Mouse (Mus musculus): Measurements from ENCODE around the gene 1500009C09Rik. TPM values are rescaled to one million over a fixed set of nuclear protein-coding genes. Genes with fewer than 3 reads are reported as not detected.

Gene 1500009C09Rik
- not detected in 2 replicates for total RNA-seq (2017)

DNA sequence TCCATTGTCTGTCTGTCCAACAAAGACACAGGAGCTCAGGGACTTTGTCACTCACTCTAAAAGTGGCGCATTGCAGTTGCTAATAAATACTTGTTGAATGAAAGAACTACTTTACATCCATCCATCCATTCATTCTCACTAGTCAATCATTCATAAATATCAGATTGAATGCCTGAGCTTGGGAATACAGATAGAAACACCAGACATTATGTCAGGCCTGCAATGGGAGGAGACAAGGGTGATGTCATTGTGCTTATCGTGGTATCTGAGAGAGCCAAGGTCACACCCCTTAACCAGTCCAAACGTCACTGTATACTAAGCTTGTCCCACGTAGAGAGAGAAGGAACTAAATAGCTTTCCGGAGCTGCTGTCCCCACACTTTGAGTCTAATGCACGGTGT is at the start of gene 1500009C09Rik:
Gene 1500009C09Rik, plus strand, starts transcription at position 301 of the 400 bp plus-strand sequence.
- ATAC-seq (ENCODE audit: extremely low read depth, insufficient number of reproducible peaks, low FRiP score, poor library complexity, severe bottlenecking) = no peak

DNA sequence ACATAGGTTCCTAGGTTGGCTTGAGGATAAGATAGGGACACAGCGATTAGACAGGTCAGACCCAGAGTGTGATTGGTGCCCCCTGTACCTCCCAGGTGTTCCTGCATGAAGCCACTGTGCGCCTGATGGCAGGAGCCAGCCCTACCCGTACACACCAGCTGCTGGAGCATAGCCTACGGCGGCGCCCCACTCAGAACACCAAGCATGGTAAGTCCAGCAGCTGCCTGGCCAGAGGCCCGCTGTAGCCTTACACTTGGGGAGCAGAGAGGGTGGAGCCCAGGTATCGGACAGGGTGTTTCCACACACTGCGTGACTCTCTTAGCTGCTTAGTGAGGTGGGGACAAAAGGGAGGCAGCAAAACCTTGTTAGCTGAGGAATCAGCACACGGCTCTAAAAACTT is 49.1 kb upstream of the 1500009C09Rik start:
- ATAC-seq (ENCODE audit: extremely low read depth, insufficient number of reproducible peaks, low FRiP score, poor library complexity, severe bottlenecking) = no peak

DNA sequence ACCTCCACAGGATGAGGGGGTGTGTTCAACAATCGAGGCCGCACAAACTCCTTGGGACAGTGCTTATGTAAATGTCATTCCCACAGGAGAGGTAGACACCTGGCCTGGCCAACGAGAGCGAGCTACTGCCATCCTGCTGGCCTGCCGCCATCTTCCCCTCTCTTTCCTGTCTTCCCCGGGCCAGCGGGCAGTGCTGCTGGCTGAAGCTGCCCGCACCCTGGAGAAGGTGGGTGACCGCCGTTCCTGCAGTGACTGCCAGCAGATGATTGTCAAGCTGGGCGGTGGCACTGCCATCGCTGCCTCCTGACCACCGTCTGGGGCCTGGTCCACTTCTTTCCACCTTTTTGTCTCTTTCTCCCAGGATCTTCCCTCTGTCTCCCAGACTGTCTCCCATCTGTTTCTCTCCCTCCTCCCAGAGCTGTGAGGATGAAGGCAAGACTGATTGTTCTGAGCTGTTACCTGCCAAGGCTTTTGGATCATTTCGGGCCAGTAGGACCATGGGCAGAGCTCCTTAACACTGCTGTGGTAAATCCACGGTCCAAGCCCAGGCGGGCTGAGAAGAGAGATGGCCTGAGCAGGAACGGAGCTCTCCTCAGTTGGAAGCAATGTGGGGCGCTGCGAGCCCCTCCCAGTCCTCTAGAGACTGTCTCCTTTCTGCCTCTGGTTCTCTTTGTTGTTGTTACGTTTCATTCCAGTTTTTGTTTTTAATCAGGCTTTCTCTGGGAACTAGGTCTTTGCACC is 48.4 kb upstream of the 1500009C09Rik start:
- ATAC-seq (ENCODE audit: extremely low read depth, insufficient number of reproducible peaks, low FRiP score, poor library complexity, severe bottlenecking) = no peak

DNA sequence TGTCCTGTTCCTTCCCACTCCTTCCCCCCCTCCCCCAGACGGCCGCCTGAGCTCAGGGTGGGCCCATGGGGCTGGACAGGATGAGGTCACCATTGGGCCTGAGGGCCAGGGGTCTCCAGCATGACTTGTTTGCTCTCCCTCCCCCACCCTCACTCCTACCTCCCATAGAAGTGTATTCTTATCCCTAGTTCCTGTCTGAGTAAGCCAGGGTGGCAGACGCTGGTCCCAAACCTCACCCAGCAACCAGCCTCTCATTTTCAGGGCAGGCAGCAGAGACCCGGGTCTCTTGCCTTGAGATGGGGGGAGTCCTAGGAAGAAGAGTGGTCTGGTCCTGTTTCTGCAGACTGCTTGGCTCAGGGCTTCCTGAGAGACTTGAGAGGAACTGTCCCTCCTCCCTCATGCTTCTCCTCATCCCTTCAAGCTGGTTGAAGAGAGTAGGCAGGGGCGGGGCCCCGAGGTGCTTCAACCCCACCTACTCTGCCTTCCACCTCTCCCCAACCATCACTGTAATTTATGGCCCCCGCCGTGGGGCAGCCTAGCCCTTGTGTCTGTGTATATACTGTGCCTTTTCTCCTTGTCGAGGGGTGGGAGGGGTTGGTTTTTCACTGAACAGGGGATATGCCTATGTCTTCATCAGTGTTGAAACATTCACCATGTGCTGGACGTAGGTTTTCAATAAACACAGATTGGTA is 47.4 kb upstream of the 1500009C09Rik start:
- ATAC-seq (ENCODE audit: extremely low read depth, insufficient number of reproducible peaks, low FRiP score, poor library complexity, severe bottlenecking) = no peak

DNA sequence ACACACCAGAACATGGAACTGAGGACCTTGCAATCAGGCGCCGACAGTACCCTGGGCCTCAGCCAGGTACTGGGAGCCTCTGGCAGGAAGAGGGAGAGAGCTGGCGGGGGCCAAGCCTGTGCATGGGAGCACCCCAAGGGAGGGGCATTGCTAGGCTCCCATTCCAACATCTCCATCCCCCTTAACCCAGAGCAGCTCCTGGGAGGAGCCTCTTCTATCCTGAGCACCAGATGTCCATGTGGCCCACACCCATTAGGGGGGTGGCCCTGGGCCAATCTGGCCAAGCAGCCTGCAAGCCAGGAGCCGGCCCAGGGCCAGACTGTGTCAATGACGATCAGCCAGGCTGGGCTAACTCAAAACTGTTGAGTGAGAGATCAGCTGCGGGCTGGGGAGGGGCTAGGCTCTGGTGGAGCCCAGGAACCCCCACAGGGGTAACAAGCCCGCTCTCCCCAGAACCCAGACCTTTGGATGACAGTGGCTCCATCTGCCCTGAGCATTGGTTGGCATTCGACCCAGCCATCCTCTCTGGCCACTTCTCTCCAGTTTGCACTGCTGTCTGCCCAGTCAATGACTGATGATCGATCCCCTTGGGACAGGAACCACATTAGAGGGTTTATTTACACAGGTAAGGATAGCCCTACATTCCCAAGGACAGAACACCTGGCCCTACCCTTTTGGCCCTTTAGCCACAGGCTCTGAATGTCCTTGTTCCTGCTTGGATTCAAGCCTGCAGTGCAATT is 45.7 kb upstream of the 1500009C09Rik start:
- no peak for ATAC-seq (ENCODE audit: extremely low read depth, insufficient number of reproducible peaks, low FRiP score, poor library complexity, severe bottlenecking)

DNA sequence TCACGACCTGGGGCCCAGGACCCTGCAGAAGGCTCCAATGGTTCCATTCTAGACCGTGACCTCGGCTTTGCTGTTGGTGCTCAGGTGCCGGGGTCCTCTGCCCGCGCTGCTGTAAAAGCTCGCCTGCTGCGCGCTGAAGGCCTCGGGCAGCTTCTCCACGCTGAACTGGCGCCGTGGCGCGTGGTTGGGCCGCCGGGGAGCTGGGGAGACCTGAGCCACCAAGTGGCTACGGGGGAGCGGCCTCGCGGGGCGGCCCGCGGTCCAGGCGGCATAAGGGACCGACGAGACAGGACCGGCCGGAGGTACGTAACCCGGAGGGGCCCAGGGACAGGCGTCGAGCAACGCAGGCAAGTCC is 45.1 kb upstream of the 1500009C09Rik start:
- ATAC-seq (ENCODE audit: extremely low read depth, insufficient number of reproducible peaks, low FRiP score, poor library complexity, severe bottlenecking) = no peak

DNA sequence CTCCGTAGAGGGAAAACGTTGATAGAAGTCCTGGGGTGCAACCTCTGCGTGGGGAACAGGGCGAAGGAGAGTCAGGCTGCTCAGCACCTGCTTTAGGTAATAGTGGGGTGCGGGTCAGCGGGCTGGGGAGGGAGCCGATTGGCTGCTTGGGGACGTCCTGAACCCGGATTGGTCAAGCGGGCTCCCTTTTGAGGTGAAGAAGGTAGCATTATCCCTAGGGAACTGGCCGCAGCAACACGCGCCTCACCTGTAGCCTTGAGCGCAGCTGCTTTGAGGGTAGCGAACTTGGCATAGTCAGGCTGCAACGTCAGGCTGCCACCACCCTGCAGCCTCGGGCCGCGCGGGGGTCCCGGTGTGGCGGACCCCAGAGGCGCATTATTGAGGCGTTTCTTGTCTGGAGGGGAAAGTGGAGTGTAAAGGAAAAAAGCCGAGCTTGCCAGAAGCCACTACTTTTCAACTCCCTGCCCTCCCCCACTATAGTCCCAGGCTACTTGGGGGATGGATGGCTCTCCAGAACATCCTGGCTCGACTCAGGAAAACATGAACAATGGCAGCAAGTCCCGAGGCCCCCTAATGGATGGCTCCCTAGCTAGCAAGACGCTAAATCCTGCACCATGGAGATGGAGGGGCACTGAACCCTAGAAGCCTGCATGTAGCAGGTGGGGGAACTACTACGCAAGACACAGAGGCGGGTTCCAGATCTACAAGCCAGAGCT is 44.5 kb upstream of the 1500009C09Rik start:
- ATAC-seq (ENCODE audit: extremely low read depth, insufficient number of reproducible peaks, low FRiP score, poor library complexity, severe bottlenecking) = no peak

DNA sequence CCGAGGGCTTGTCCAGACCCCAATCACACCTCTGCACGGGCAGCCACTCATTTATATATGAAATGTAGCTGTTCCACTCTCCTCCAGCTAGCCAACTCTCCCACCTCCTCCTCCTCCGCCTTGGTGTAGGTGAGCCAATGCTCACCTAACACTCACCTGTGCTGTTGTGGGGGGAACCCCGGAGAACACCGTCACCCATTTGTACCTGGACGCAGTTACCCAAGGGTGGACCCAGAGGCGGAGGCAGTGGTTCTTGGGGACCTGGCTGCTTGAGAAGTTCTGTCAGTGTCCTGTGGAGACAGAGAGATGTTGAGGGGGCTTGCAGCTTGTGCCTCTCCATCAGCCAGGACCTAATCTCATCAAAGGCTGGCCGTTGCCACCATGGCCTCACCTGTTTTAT is 43.9 kb upstream of the 1500009C09Rik start:
- ATAC-seq (ENCODE audit: extremely low read depth, insufficient number of reproducible peaks, low FRiP score, poor library complexity, severe bottlenecking) = no peak

DNA sequence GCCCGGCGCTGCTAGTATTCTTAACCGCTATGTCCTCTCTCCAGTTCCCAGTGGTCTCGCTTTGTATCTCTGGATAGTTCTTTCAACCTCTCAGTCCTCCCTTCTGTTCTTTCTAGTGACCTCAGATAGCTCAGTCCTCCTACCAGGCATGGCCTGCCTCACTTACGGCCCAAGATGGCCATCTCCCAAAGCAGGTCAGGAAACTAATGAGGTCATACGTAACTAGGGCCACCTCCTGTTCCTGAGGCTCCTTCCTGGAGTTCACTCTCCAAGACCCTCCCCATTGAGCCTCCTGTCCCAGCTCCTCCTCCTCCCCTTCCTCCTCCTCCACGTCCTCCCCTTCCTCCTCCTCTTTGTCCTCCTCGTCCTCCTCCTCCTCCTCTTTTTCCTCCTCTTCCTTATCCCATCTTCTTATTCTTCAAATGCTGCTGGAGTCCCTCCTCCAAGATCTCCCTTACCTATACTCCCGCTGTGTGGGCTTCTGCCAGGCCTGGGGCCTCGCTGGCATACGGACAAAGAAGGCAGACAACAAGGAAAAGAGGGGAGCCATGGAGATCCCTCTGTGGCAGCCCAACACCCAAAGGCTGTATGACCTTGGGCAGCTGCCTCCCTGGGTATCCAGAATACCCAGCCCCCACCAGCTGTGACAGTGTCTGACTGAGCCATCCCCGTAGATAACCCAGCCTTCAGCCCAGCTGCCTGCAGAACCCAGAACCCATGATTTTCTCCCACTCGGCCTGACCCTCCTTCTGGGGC is 42.7 kb upstream of the 1500009C09Rik start:
- no peak for ATAC-seq (ENCODE audit: extremely low read depth, insufficient number of reproducible peaks, low FRiP score, poor library complexity, severe bottlenecking)

DNA sequence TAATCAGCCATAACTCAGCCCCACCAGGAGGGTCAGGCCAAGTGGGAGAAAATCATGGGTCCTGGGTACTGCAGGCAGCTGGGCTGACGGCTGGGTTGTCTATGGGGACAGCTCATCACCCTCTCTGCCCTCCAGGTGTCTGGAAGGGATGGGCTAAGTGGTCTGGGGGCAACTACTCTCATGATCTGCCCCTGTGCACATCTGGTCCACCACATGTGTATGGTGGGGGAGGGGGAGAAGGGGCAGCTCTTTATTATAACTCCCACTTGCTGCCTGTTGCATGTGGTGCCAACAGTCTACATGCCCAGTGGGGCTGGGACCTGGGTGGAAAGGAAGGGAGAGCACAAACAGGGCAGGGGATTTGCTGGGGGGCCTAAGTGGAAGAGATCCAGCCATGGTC is 41.4 kb upstream of the 1500009C09Rik start:
- ATAC-seq (ENCODE audit: extremely low read depth, insufficient number of reproducible peaks, low FRiP score, poor library complexity, severe bottlenecking) = no peak

DNA sequence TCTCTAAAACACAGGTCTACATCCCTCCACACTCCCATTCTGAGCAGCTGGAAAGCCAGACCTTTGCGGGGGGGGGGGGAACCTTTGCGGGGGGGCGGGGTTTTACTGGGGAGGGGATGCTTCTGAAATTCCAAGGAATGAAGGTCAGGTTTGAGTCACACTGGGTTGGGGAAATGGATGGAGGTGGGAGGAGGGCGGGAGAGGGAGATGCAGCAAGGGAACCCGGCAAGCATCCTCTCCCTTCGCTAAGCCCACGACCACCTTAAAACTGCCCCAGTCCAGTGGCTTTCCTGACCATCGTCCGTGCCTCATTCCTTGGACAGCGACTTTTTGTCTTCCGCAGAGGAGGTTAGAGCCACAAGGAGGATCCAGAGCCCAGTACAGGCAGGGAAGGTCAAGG is 40.9 kb upstream of the 1500009C09Rik start:
- no peak for ATAC-seq (ENCODE audit: extremely low read depth, insufficient number of reproducible peaks, low FRiP score, poor library complexity, severe bottlenecking)

DNA sequence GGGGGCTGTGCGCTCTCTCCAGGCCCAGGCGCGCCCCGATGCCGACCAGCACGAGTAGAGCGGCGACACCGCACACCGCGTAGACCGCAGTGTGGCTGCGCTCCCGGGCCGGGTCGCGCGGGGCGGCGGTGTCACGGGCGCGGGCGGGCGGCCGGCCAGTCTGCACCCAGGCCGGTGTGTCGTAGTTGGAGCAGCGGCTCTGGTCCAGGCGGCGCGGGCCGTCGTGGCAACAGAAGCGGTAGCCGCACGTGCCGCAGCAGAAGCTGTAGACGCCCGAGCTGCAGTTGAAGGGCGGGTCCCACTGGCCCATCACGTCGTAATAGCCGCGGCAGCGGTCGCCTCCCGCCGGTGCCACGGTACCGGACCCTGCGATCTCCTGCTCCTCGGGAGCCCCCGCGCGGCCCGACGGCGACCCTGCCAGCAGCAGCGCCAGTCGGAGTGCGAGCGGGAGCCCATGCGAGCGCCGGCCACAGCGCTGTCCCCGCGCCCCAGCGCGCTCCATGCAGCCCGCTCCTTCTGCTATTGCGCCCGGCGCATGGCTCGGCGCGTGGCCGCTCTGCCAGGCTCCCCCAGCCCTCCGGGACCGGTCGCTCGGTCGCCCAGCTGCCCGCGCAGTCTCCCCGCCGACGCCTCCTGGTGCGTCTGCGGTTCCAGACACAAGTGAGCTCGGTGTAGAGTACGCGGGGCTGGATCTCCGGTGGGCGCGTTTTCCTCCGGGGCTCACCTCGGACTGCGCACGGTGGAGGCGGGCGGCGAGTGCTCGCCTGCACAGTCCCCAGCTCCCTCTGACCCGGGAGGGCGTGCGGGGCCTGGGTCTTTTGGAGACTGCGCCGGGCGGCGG is 40.1 kb upstream of the 1500009C09Rik start:
- no peak for ATAC-seq (ENCODE audit: extremely low read depth, insufficient number of reproducible peaks, low FRiP score, poor library complexity, severe bottlenecking)

DNA sequence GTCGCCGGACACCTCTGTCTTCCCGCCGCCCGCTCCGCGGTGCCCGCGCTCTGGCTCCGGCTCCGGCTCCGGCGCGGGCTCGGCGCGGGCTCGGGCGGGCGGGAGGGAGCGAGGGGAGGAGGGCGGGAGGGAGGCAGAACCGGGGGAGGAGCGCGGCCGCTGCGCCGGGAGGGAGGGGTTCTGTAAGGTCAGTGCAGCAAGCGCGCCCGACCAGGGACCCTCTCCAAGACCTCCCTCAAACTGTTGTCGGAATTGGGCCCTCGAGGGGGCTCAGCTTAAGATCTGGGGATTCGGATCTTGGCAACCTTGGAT is 39.5 kb upstream of the 1500009C09Rik start, which contains the start of gene Shisa8:
Gene Shisa8, minus strand, starts transcription at position 64 of the 312 bp plus-strand sequence.
- no peak for ATAC-seq (ENCODE audit: extremely low read depth, insufficient number of reproducible peaks, low FRiP score, poor library complexity, severe bottlenecking)

DNA sequence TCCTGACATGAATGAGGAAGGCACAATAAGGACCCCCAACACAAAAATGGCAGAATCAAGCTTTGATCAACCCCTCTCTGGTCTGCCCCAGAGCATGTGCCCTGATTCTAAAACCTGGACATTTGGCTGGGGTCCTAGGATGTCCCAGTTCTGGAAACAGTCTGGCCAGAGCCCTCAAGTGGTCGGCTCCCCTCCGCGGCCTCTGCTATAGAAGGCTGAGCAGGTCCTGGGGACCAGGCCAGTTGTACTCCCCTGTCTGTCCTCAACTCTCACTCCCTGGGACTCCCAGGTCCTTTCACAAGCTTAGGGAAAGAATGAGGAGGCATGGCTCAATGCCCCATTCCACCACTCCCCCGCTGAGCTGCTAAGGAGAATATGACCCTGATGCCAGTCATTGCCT is 39.0 kb upstream of the 1500009C09Rik start:
- no peak for ATAC-seq (ENCODE audit: extremely low read depth, insufficient number of reproducible peaks, low FRiP score, poor library complexity, severe bottlenecking)

DNA sequence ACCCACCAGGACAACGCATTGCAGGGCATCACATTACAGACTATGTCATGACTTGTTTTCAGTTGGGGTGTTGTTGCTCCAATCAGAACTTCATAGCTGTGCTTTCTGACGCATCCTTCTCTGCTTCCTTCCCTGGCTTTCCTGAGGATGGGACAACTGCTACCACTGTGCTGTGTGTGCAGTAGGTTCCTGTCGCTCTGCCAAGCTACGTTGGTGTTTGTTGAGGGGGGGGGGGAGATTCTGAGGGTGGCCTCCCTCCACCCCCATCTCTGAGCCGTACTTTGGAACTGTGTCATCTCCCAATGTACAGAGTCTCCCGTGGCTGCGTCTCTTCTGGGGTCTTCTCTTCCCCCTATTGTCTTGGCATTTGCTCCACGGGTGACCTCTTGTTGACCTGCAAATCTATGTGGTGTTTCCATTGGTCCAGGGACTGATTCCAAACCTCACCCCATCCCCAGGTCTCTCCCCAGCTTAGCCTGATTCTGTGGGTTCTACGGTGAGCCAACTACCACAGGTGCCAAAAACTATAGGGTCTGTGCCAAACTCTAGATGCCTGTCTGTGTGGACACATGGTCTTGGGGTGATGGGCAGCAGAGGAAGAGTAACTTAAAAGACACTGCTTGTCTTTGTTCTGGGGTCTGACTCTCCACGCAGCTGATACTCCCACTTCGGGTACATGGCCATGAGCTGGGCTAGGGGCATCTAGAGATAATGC is 36.7 kb upstream of the 1500009C09Rik start:
- no peak for ATAC-seq (ENCODE audit: extremely low read depth, insufficient number of reproducible peaks, low FRiP score, poor library complexity, severe bottlenecking)

DNA sequence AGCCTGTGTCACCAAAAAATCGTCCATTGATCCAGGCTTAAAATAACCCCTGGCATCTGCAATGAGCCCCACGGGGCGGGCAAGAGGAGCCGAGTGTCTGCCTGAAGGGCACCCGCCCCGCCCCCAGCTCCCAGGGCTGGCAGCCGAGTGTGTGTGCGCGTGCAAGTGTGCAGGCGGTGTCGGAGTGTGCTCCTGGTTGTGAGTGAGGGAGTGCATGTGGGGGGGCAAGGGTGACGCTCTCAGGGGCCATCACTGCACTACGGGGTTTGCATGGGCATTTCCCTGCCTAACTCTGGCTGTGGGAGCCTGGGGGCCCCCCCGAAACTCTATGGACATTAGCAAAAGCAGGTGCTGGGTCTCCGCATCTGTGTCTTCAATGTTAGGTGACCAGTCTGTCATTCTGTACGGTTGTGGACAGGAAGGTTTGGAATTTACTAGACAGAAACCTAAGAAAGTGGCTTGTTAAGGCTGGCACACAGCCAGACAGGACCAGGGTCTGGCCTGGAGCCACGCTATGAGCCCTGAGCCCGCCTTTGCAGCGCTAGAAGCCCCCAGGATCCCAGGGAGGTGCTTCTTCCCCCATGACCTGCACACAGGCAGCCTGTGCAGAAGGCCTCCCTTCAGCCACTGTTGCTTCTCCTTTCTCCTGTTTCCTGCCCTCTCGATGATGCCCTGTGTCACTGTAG is 35.9 kb upstream of the 1500009C09Rik start:
- ATAC-seq (ENCODE audit: extremely low read depth, insufficient number of reproducible peaks, low FRiP score, poor library complexity, severe bottlenecking) = no peak

DNA sequence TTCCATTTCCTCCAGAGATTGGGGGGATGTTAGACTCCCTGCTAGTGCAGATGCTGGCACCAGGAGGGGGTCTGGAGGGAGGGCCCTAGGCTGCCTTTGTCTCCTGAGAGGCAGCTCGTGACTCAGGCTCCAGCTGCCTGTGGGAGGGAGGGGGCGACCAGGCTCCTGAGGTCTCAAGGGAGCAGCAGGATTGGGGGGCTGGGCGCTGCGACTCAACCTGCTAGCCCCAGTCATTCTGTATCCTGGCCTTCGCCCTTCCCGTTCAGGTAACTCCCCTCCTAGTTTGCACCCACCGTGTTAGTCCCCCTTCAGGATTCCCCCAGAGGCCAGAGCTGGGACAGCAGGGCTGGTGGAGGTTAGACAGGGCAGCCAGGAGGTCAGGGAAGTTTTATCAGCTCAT is 35.2 kb upstream of the 1500009C09Rik start:
- ATAC-seq (ENCODE audit: extremely low read depth, insufficient number of reproducible peaks, low FRiP score, poor library complexity, severe bottlenecking) = no peak

Measured in neutrophil, adult 5-6 weeks (primary cell).